Mouse (Mus musculus) T-helper 17 cell (primary cell): ENCODE measurements around the gene Zbed6.
"Not testable (repeated sequence)": the region's sequence is repeated elsewhere in the genome, so short reads cannot be mapped to it uniquely, and the experiment has no call there.

ENCODE experiments used
- in situ Hi-C, 2 experiments: fragments of 300-600 bp; cut with MboI, MseI; formaldehyde crosslinking; loops; 1 replicate in 1 of 2; 2 replicates in 1 of 2; pipeline ENCODE4 v1.15.1; 2025; ENCODE audit warnings: high pct_unique_total_duplicates in 2 of 2

The Zbed6 gene

DNA sequence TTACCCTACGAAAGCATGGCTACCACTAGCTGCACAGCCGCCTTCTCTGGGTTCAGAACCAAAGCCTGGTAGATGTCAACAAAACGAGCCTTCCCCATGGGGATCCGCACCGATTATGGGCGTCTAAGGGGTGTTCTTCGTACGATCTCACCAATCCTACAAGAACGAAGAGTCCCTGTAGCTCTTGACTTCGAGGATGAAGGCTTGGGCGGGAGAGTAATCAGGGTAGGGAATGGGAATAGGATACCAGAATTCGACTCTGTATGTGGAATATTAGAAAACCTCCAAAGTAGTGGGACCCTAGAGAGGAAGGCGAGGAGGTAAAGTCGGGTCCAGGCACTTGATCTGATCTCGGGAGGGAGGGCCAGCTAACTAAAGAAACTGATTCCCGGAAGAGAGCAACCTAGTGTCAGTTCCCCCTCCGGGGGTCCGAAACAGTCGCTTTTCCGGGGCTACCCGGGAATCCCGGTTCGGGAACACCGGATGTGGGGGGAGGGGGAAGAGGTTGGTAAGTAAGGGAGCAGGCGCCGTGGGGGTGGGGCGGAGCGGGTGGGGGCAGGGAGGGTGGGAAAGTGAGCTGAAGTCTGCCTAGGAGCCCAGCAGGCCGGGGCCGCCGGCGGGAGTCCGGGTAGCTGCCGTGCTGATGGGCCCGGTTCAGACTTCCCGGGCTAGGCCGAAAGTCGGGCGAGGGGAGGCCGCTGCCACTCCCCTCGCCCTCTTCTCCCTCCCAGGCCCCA lies at the start of gene Zbed6:
Gene Zbed6 (minus strand): TSS at position 420 of the 737 bp plus-strand sequence.
- in situ Hi-C loops = no loop called here

DNA sequence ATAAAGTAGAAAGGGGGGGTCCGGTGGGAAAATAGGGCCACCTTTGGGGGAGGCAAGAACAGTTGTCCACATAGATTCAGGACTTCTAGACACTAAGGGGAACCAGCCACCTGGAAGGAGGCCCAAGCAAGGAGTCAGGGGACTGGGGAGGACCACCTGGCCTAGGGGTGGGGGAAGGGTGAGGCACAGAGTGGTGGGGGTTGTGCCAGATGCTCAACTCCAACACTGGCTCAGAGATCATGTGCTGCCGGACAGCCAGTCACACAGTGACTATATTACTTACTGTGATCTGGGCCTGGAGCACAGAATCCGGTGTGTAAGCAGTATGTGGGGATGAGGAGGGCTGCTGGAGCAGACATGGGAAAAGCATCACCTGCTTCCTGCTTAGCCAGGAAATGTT lies 48.6 kb upstream of the Zbed6 start:
- in situ Hi-C loops = loop anchor here in 1 of 2 experiments (10.0 kb wide), 1 partner anchor 336 kb away; no protein-coding TSS in a partner anchor

GRCm38 (mm10) chr1:133701824-133702223 lies 41.1 kb upstream of the Zbed6 start:
- in situ Hi-C loops = loop anchor here in 1 of 2 experiments (10.0 kb wide), 1 partner anchor 343 kb away; no protein-coding TSS in a partner anchor

DNA sequence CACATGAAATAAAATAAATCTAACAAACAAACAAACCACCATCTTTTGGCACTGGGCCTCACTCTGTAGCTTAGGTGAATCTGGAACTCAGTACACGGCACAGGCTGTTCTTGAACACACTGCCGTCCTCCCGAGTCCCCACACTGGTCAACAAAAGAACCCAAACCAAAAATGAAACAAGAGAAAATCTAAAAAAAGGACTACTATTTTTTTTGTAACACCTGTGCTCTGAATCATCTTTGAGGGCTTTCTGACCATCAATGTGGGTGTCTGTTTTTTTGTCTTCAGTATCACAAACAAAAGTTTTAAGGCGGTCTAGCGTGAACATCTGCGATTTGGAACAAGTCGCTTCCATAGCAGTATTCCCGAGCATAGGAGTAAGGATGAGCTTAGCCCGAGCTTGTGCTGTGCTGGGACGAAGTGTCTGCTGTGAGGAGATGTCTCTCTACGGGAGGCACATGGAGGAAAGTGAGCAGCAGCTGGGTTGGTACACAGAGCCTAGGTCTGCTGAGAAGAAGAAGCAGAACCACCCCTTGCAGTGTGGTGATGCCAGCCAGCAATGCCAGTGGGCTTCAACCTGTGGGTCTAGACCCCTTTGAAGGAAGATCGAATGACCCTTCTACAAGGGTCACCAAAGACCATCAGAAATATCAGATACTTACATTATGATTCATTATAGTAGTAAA lies 37.4 kb upstream of the Zbed6 start:
- in situ Hi-C loops = no loop called here

DNA sequence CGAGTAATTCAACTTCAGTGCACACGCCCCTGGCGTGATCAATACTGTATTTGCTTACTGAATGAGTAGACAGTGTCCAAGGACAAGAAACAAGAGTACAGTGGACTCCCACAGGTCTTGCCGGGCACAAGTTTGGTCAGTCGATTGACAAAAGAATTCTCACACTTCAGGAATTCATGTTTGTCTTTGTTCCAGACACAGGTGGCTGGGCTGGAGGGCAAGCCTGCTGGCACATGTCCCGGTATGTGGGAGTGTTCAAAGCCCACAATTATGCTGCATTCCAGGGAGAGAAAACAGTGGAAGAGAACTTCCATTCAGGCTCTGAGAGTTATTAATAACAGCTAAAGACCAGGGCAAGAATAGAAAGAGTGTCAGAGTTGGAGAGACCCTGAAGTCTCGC lies 35.2 kb upstream of the Zbed6 start:
- in situ Hi-C loops = no loop called here

- in situ Hi-C loops = no loop called here
Observed at GRCm38 (mm10) chr1:133694876-133695275, 34.2 kb upstream of the Zbed6 start.

GRCm38 (mm10) chr1:133694301-133694700 lies 33.6 kb upstream of the Zbed6 start:
- in situ Hi-C loops = no loop called here

- in situ Hi-C loops = no loop called here
Observed at GRCm38 (mm10) chr1:133693536-133694114, 32.9 kb upstream of the Zbed6 start.

DNA sequence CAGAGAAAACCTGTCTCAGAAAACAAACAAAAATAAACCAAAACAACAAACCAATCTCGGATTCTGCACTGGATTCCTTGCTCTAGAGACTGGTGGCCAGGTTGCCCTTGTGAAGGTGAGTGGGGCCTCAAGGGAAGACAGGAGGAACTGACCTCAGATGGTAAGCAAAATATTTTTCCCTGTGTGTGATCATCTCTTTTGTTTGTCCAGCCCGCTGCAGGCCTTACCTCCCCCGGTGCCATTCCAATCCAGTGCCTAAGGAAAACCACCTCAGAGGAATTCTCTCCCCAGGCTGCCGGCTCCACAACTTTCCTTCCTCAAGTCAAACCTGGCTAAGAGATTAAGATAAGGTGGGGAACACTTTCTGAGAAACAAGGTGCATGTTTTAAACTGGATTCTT lies 31.5 kb upstream of the Zbed6 start:
- in situ Hi-C loops = no loop called here

GRCm38 (mm10) chr1:133691046-133691445 lies 30.4 kb upstream of the Zbed6 start:
- in situ Hi-C loops = no loop called here

DNA sequence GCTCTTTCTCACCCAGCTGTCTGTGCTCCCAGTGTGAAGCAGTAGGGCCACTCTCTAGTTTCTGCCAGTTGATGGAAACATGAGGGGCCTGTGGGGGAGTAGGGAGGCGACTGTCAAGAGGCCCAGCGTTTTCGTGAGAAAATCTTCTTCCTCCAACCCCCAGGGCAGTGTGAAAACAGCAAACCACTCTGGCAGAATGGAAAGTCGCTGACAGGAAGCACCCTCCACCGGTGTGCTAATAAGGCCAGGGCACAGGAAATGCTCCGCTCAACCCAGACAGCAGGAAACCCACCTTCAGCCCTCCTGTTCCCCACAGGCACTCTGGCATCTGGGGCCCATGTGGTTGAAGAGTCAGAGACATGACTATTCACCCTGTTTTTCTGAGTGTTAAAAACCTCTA lies 29.2 kb upstream of the Zbed6 start, which contains the start of gene Lax1:
Gene Lax1 (minus strand): TSS at position 212 of the 400 bp plus-strand sequence.
- in situ Hi-C loops = no loop called here

GRCm38 (mm10) chr1:133688301-133688700 lies 27.6 kb upstream of the Zbed6 start:
- in situ Hi-C loops = no loop called here

- in situ Hi-C loops = no loop called here
Observed at GRCm38 (mm10) chr1:133685749-133686519, 25.2 kb upstream of the Zbed6 start.

DNA sequence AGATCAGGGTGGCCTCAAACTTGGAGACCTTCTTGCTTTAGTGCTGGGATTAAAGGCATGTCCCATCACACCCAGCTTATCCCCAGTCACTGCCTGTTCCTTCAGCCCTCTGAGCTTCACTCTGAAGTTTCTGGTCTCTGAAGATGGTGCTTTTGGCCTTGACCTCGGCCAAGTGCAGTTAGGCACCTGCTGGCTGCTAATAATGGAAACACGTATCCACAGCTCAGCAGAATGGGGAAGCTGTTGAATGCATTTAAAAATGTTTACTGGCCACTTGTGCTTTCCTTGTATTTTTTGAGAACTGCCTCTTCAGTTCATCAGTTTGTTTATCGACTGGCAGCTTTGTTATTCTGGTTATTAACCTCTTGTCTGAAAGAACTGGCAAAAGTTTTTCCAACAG lies 11.1 kb upstream of the Zbed6 start:
- in situ Hi-C loops = no loop called here

- in situ Hi-C loops = no loop called here
Observed at GRCm38 (mm10) chr1:133671266-133671665, 10.6 kb upstream of the Zbed6 start.

DNA sequence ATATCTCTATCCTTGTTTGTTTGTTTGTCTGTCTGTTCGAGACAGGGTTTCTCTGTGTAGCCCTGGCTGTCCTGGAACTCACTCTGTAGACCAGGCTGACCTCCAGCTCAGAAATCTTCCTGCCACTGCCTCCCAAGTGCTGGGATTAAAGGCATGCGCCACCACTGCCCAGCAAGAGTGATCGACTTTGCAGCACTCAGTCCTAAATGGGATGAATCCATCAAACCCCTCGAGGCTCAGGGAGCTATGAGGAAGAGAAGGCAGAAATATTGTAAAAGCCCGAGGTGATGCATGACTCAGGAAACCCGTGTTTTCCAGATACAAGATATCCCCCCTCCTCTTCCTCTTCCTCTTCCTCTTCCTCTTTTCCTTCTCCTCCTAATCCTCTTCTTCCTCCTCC lies 10.1 kb upstream of the Zbed6 start:
- in situ Hi-C loops = no loop called here

- in situ Hi-C loops = no loop called here
Observed at GRCm38 (mm10) chr1:133670190-133670589, 9.5 kb upstream of the Zbed6 start.

- in situ Hi-C loops = no loop called here
Observed at GRCm38 (mm10) chr1:133668618-133669017, 7.9 kb upstream of the Zbed6 start.

DNA sequence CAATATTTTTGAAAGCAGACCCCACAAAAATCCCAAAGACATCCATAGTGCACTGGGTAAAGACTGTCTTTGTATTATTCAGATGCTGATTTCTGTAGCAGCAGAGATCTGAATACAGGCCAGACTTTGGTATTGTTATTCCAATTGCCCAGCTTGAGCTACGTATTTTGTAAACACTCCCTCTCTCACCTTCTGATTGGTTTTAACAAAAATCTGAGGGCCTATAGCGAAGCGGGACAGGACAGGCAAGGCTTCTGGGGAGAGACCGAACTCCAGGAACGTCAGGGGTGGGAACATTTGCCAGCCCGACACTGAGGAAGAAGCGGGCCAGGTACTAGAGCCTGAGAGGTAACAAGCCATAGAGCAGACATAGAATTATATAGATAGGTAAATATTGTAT lies 7.0 kb upstream of the Zbed6 start:
- in situ Hi-C loops = no loop called here

DNA sequence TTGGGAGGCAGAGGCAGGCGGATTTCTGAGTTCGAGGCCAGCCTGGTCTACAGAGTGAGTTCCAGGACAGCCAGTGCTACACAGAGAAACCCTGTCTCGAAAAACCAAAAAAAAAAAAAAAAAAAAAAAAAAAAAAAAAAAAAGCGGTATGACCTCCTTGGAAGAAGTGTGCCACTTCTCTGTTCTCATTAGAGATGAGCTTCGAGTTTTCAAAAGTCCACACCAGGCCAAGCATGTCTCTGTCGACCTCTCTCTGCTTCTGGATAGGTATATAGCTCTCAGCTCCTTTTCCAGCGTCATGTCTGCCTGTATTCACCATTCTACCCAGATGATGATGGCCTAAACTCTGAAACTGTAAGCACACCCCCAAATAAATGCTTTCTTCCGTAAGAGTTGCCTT lies 5.0 kb upstream of the Zbed6 start:
- in situ Hi-C loops = not testable (repeated sequence)

DNA sequence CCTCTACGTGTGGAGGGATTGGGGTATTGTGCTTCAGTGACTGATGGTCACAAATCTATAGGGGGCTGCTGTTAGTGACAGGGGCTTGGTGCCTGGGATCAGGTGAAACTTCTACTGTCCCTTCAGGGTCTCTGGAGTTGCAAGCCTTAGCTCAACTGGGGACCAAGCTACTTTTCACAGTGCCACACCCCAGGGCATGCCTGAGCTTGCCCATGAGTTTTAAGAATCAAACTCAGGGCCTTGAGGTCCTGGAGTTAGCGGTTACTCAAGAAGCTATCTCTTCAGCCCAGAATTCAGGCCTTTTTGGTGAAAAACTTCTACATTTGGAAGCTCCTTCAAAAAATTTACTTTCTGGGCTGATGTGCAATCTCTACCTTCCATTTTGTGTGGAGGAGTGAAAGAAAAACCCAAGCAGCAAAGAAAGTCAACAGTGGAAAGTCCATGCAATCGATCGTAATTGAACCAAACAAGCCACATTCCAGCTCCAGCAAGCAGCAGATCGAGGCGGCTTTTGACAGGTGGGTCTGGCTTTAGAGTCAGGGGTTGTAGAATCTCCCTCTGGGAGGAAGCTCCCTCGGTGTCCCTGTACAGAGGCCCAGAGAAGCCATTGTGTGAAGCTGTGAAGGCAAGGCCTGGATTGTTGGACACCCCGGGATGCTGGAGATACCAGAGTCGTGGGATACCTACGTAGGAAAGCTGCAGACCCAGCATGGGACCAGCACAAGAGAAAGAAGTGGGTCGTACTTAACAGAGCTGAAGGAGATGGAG lies 3.7 kb upstream of the Zbed6 start:
- in situ Hi-C loops = no loop called here
